Mouse (Mus musculus): ENCODE results near the gene Gm13871.
"Not testable (repeated sequence)": the region's sequence is repeated elsewhere in the genome, so short reads cannot be mapped to it uniquely, and the experiment has no call there.

The Gm13871 gene

GRCm38 (mm10) chr4:73905853-73906252 lies at the start of gene Gm13871:
Gene Gm13871, minus strand, starts transcription at chr4:73905953.
- not testable (repeated sequence) for DNase-seq (ENCODE audit: low read depth, low spot score)

GRCm38 (mm10) chr4:73950375-73950896 lies 44.7 kb upstream of the Gm13871 start, which contains the start of gene 2310002L09Rik:
Gene 2310002L09Rik, minus strand, starts transcription at chr4:73950846.
- DNase-seq (ENCODE audit: low read depth, low spot score), result no peak

- DNase-seq (ENCODE audit: low read depth, low spot score), result not testable (repeated sequence)
These were observed 14.9 kb upstream of the Gm13871 start, which contains the start of gene Gm11756 for GRCm38 (mm10) chr4:73920660-73921059. Gene Gm11756, minus strand, starts transcription at chr4:73920760.

DNA sequence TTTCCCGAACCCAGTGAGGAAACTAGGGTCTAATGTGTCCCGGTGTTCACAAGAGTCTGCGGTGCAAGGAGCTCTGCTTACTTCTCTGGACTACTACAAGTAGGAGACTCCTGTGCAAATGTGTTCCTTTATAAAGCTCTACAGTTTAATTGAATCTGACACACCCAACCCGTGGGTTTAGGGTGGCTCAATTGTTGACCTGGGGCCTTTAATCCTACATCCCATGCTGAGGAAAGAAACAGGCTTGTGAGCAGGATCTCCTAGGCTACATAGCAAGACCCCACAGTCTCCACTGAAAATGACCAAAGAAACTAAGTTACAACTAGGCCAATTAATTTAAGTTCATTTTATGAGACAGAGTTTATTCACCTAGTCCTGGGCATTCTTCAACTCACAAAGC lies 14.7 kb downstream of the Gm13871 start, which contains the start of gene Gm11757:
Gene Gm11757 (minus strand): TSS at position 101 of the 400 bp plus-strand sequence.
- not testable (repeated sequence) for DNase-seq (ENCODE audit: low read depth, low spot score)

DNA sequence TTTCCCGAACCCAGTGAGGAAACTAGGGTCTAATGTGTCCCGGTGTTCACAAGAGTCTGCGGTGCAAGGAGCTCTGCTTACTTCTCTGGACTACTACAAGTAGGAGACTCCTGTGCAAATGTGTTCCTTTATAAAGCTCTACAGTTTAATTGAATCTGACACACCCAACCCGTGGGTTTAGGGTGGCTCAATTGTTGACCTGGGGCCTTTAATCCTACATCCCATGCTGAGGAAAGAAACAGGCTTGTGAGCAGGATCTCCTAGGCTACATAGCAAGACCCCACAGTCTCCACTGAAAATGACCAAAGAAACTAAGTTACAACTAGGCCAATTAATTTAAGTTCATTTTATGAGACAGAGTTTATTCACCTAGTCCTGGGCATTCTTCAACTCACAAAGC lies 29.6 kb downstream of the Gm13871 start, which contains the start of gene Gm11758:
Gene Gm11758 (minus strand): TSS at position 101 of the 400 bp plus-strand sequence.
- DNase-seq (ENCODE audit: low read depth, low spot score), result not testable (repeated sequence)
